Mouse (Mus musculus): Measurements from ENCODE around the gene Gnat3. TPM values are rescaled to one million over a fixed set of nuclear protein-coding genes. Genes with fewer than 3 reads are reported as not detected.
"Not testable (repeated sequence)": the region's sequence is repeated elsewhere in the genome, so short reads cannot be mapped to it uniquely, and the experiment has no call there.

The Gnat3 gene
- 0.54 TPM in 1 of 2 replicates, not detected in the other for polyA plus RNA-seq (2012; ENCODE audit: insufficient read depth, insufficient read length, missing spikeins)

DNA sequence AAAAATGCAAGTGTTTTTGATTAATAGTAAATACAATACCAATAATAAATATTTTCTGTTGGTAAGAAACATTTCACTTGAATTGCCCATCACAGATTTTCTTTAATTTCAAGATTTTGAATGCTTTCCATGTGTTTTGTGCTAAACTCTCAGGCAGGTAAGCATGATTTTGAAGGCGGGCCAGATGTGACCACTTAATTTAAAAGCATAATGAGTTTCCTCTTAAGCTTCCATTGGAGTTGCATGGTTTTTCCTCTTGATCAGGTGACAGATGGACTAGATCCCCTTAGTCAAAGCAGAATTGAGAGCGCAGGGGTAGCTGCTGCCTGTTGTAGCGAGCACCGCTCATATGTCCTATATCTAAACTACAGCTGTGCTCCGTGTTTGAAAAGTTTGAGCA lies at the start of gene Gnat3:
Gene Gnat3, plus strand, starts transcription at position 301 of the 400 bp plus-strand sequence.
- Histone ChIP-seq H3K4me3 (ENCODE audit: insufficient read depth, low read length) (no peak within 1 kb of the TSS), H3K27ac (ENCODE audit: insufficient read depth, low read depth, low read length) (no peak within 1 kb of the TSS), H3K4me1 (ENCODE audit: control insufficient read depth, insufficient read depth, low read length) (peaks cover 2% of the 10 kb centered on the region)
- TF ChIP-seq POLR2A (IDR thresholded peaks at IDR 0.05; ENCODE audit: borderline replicate concordance, low read depth, low read length) (no peak), CTCF (IDR thresholded peaks at IDR 0.05; ENCODE audit: low read depth, low read length) (no peak)

- Histone ChIP-seq H3K4me3 (ENCODE audit: insufficient read depth, low read length) (no peak overlapping the region), H3K4me1 (ENCODE audit: control insufficient read depth, insufficient read depth, low read length) (no peaks in the 10 kb centered on the region), H3K27ac (ENCODE audit: insufficient read depth, low read depth, low read length) (no peak overlapping the region)
- TF ChIP-seq POLR2A (IDR thresholded peaks at IDR 0.05; ENCODE audit: borderline replicate concordance, low read depth, low read length) = no peak
- no peak for TF ChIP-seq CTCF (IDR thresholded peaks at IDR 0.05; ENCODE audit: low read depth, low read length)
Measured at GRCm38 (mm10) chr5:17918966-17919365, 43.4 kb upstream of the Gnat3 start.

- no peak overlapping the region for H3K27ac ChIP-seq (ENCODE audit: insufficient read depth, low read depth, low read length)
- TF ChIP-seq CTCF (IDR thresholded peaks at IDR 0.05; ENCODE audit: low read depth, low read length) (no peak), POLR2A (IDR thresholded peaks at IDR 0.05; ENCODE audit: borderline replicate concordance, low read depth, low read length) (no peak)
- H3K4me1 ChIP-seq (ENCODE audit: control insufficient read depth, insufficient read depth, low read length) = no peaks in the 10 kb centered on the region
- H3K4me3 ChIP-seq (ENCODE audit: insufficient read depth, low read length) = no peak overlapping the region
Measured at GRCm38 (mm10) chr5:17923648-17924047, 38.7 kb upstream of the Gnat3 start.

DNA sequence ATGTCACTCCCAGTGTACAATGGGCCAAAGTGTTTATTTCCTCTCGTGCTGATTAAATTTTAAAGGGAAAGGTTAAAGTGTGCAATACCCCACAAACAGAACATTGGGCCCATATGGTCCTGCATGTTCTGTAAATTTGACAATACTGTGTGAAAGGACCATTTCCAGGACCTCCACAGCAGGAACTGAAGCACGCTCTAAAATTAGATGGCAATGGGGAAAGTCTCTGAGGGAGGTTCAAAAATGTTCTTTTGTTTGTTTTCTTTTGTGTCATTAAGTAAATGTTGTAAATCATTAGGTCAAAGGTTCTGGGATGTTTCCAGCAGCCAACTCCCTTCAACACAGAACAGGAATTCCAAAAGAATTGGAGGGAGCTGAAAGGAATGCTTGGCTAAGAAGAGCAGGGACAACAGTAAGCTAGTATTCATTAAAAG lies 38.2 kb upstream of the Gnat3 start:
- TF ChIP-seq CTCF (IDR thresholded peaks at IDR 0.05; ENCODE audit: low read depth, low read length) (no peak), POLR2A (IDR thresholded peaks at IDR 0.05; ENCODE audit: borderline replicate concordance, low read depth, low read length) (no peak)
- H3K27ac ChIP-seq (ENCODE audit: insufficient read depth, low read depth, low read length) = no peak overlapping the region
- no peaks in the 10 kb centered on the region for H3K4me1 ChIP-seq (ENCODE audit: control insufficient read depth, insufficient read depth, low read length)
- no peak overlapping the region for H3K4me3 ChIP-seq (ENCODE audit: insufficient read depth, low read length)

DNA sequence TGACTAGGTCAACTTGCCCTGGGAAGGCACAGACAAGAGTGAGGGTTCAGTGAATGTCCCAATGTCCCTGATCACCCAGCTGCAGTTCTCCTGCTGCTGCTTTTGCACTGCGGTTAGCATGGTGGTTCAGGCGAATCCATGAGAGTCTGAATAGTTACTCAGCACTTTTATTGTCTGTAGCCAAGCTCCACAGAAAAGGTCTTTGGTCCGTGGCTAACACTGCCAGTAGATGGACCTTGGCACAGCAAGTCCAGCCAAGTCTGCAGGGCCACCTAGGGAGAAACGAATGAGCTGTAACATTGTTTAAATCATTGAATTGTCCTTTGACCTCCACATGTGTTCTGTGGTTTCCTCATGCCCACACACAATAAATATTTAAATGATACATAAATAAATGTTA lies 33.9 kb upstream of the Gnat3 start:
- no peaks in the 10 kb centered on the region for H3K4me1 ChIP-seq (ENCODE audit: control insufficient read depth, insufficient read depth, low read length)
- H3K4me3 ChIP-seq (ENCODE audit: insufficient read depth, low read length) = no peak overlapping the region
- H3K27ac ChIP-seq (ENCODE audit: insufficient read depth, low read depth, low read length) = no peak overlapping the region
- TF ChIP-seq POLR2A (IDR thresholded peaks at IDR 0.05; ENCODE audit: borderline replicate concordance, low read depth, low read length) (no peak), CTCF (IDR thresholded peaks at IDR 0.05; ENCODE audit: low read depth, low read length) (no peak)

GRCm38 (mm10) chr5:17929006-17929567 lies 33.3 kb upstream of the Gnat3 start:
- Histone ChIP-seq H3K4me3 (ENCODE audit: insufficient read depth, low read length) (no peak overlapping the region), H3K4me1 (ENCODE audit: control insufficient read depth, insufficient read depth, low read length) (no peaks in the 10 kb centered on the region), H3K27ac (ENCODE audit: insufficient read depth, low read depth, low read length) (no peak overlapping the region)
- TF ChIP-seq POLR2A (IDR thresholded peaks at IDR 0.05; ENCODE audit: borderline replicate concordance, low read depth, low read length) = no peak
- no peak for TF ChIP-seq CTCF (IDR thresholded peaks at IDR 0.05; ENCODE audit: low read depth, low read length)

DNA sequence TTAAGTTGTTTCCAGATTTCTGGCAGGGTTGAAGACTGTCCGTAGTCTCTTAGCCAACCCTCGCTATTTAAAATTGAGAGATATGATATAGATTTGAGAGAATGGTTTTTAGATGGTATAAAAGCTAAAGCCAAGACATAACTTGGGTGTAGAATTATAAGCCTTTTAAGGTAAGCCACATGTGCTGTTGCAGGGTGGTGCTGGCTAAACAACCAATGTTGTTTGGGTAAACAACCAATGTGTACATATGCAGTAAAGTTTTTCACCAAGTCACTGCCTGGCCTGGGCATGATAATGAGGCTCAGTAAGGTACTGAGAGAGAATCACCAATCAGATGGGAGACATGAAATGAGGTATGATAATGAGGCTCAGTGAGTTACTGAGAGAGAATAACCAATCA lies 30.8 kb upstream of the Gnat3 start:
- H3K4me3 ChIP-seq (ENCODE audit: insufficient read depth, low read length); H3K4me1 ChIP-seq (ENCODE audit: control insufficient read depth, insufficient read depth, low read length); H3K27ac ChIP-seq (ENCODE audit: insufficient read depth, low read depth, low read length): not testable (repeated sequence)

DNA sequence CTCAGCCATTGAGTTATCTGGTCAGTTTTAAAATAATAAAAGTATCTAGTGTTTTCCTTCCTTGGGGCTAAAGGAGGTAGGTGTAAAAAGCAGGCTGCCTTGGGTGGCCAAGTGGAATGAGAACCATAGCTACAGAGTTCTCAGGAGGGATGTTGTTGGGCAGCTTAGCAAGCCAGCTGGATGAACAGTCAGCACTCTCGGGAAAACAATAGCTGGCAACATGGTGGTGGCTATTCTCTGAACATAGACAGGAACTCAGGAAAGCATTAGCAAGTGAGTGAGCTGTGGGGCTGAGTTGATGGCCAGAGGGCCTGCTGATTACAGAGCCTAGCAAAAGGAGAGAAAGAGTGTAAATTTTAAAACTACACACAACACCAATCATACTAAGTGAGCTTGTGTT lies 27.8 kb upstream of the Gnat3 start:
- H3K27ac ChIP-seq (ENCODE audit: insufficient read depth, low read depth, low read length) = no peak overlapping the region
- TF ChIP-seq CTCF (IDR thresholded peaks at IDR 0.05; ENCODE audit: low read depth, low read length) (no peak), POLR2A (IDR thresholded peaks at IDR 0.05; ENCODE audit: borderline replicate concordance, low read depth, low read length) (no peak)
- H3K4me1 ChIP-seq (ENCODE audit: control insufficient read depth, insufficient read depth, low read length) = no peaks in the 10 kb centered on the region
- no peak overlapping the region for H3K4me3 ChIP-seq (ENCODE audit: insufficient read depth, low read length)

GRCm38 (mm10) chr5:17938170-17938939 lies 24.0 kb upstream of the Gnat3 start:
- no peak overlapping the region for H3K27ac ChIP-seq (ENCODE audit: insufficient read depth, low read depth, low read length)
- no peaks in the 10 kb centered on the region for H3K4me1 ChIP-seq (ENCODE audit: control insufficient read depth, insufficient read depth, low read length)
- no peak overlapping the region for H3K4me3 ChIP-seq (ENCODE audit: insufficient read depth, low read length)
- TF ChIP-seq POLR2A (IDR thresholded peaks at IDR 0.05; ENCODE audit: borderline replicate concordance, low read depth, low read length) (no peak), CTCF (IDR thresholded peaks at IDR 0.05; ENCODE audit: low read depth, low read length) (no peak)

GRCm38 (mm10) chr5:17956468-17956867 lies 5.9 kb upstream of the Gnat3 start:
- Histone ChIP-seq H3K27ac (ENCODE audit: insufficient read depth, low read depth, low read length) (no peak overlapping the region), H3K4me1 (ENCODE audit: control insufficient read depth, insufficient read depth, low read length) (no peaks in the 10 kb centered on the region), H3K4me3 (ENCODE audit: insufficient read depth, low read length) (no peak overlapping the region)
- TF ChIP-seq CTCF (IDR thresholded peaks at IDR 0.05; ENCODE audit: low read depth, low read length) (no peak), POLR2A (IDR thresholded peaks at IDR 0.05; ENCODE audit: borderline replicate concordance, low read depth, low read length) (no peak)
